Mouse (Mus musculus): ENCODE measurements around the gene Rasgef1a. TPM values are rescaled to one million over a fixed set of nuclear protein-coding genes. Genes with fewer than 3 reads are reported as not detected.

Gene Rasgef1a
- polyA plus RNA-seq, 1 experiment from 2014 or later = 0.49 TPM

GRCm38 (mm10) chr6:118063266-118063665, 52.0 kb downstream of the Rasgef1a start:
- ATAC-seq (ENCODE audit: low read depth) = no peak
- no peak overlapping the region for H3K4me2 ChIP-seq (ENCODE audit: low read depth, low read length)
- peaks cover 7% of the 10 kb centered on the region; the same call in 1 of the 2 replicates for H3K4me1 ChIP-seq (ENCODE audit: control insufficient read depth, insufficient read depth, low read length)
- no peaks in the 10 kb centered on the region for H3K9me3 ChIP-seq (ENCODE audit: control insufficient read depth, low read length)
- 67% methylated on average over 5 of the region's 5 CpGs for WGBS
- no peaks in the 10 kb centered on the region for H3K36me3 ChIP-seq (ENCODE audit: control insufficient read depth, insufficient read depth, low read length)
- peaks cover 28% of the 10 kb centered on the region for H3K27me3 ChIP-seq (replicated peaks; ENCODE audit: control insufficient read depth, insufficient read depth, low read length)
- no peak overlapping the region for H3K27ac ChIP-seq (replicated peaks; ENCODE audit: low read depth, low read length)
- H3K4me3 ChIP-seq (ENCODE audit: low read depth, low read length) = no peak overlapping the region
- DNase-seq (ENCODE audit: low spot score) = no peak
- H3K9ac ChIP-seq (ENCODE audit: low read depth, low read length) = no peak overlapping the region

GRCm38 (mm10) chr6:118064968-118065530, 53.8 kb downstream of the Rasgef1a start:
- Histone ChIP-seq H3K36me3 (ENCODE audit: control insufficient read depth, insufficient read depth, low read length) (no peaks in the 10 kb centered on the region), H3K4me1 (ENCODE audit: control insufficient read depth, insufficient read depth, low read length) (peaks cover 7% of the 10 kb centered on the region; the same call in 1 of the 2 replicates), H3K4me3 (ENCODE audit: low read depth, low read length) (no peak overlapping the region), H3K27me3 (replicated peaks; ENCODE audit: control insufficient read depth, insufficient read depth, low read length) (peaks cover 28% of the 10 kb centered on the region), H3K9ac (ENCODE audit: low read depth, low read length) (no peak overlapping the region), H3K9me3 (ENCODE audit: control insufficient read depth, low read length) (no peaks in the 10 kb centered on the region), H3K27ac (replicated peaks; ENCODE audit: low read depth, low read length) (no peak overlapping the region), H3K4me2 (ENCODE audit: low read depth, low read length) (peak overlapping the region; percentile 57; the same call in 1 of the 2 replicates)
- 11% methylated on average over 7 of the region's 7 CpGs for WGBS
- DNase-seq (ENCODE audit: low spot score) (peak; percentile 75), ATAC-seq (ENCODE audit: low read depth) (no peak)

DNA sequence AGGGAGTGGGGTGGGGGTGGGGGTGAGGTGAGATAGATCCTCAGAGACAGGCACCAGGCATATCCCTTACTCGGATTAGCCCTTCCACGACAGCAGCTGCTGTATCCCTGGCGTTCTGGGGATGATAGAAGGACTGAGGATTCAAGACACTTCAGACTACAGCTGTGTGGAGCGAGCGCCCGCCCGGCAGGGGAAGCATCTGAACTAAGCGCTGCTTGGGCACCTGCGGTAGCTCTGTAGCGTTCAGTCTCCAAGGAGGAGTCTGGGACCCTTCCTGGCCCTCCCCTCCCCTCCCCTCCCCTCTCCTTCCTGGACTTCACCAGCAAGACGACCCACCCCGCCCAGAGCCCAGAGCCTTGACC, 54.6 kb downstream of the Rasgef1a start:
- Histone ChIP-seq H3K36me3 (ENCODE audit: control insufficient read depth, insufficient read depth, low read length) (no peaks in the 10 kb centered on the region), H3K9ac (ENCODE audit: low read depth, low read length) (0 out of 2 replicates have a peak overlapping the region, but pooled peaks have one; percentile 42), H3K9me3 (ENCODE audit: control insufficient read depth, low read length) (no peaks in the 10 kb centered on the region), H3K4me2 (ENCODE audit: low read depth, low read length) (peak overlapping the region; percentile 57), H3K27me3 (replicated peaks; ENCODE audit: control insufficient read depth, insufficient read depth, low read length) (peaks cover 28% of the 10 kb centered on the region), H3K27ac (replicated peaks; ENCODE audit: low read depth, low read length) (no peak overlapping the region), H3K4me1 (ENCODE audit: control insufficient read depth, insufficient read depth, low read length) (peaks cover 7% of the 10 kb centered on the region; the same call in 1 of the 2 replicates), H3K4me3 (ENCODE audit: low read depth, low read length) (peak overlapping the region; percentile 35)
- 0% methylated on average over 7 of the region's 12 CpGs for WGBS
- ATAC-seq (ENCODE audit: low read depth) (peak; percentile 39), DNase-seq (ENCODE audit: low spot score) (peak; percentile 54)

- Histone ChIP-seq H3K9ac (ENCODE audit: low read depth, low read length) (0 out of 2 replicates have a peak overlapping the region, but pooled peaks have one; percentile 42), H3K27ac (replicated peaks; ENCODE audit: low read depth, low read length) (no peak overlapping the region), H3K4me2 (ENCODE audit: low read depth, low read length) (peak overlapping the region; percentile 57), H3K27me3 (replicated peaks; ENCODE audit: control insufficient read depth, insufficient read depth, low read length) (peaks cover 28% of the 10 kb centered on the region), H3K4me1 (ENCODE audit: control insufficient read depth, insufficient read depth, low read length) (peaks cover 7% of the 10 kb centered on the region; the same call in 1 of the 2 replicates), H3K4me3 (ENCODE audit: low read depth, low read length) (peak overlapping the region; percentile 35), H3K36me3 (ENCODE audit: control insufficient read depth, insufficient read depth, low read length) (no peaks in the 10 kb centered on the region), H3K9me3 (ENCODE audit: control insufficient read depth, low read length) (no peaks in the 10 kb centered on the region)
- WGBS = 2% methylated on average over 31 of the region's 40 CpGs
- ATAC-seq (ENCODE audit: low read depth) (peak; percentile 63), DNase-seq (ENCODE audit: low spot score) (peak; percentile 56)
These were observed 55.2 kb downstream of the Rasgef1a start for GRCm38 (mm10) chr6:118066199-118067081.

- Histone ChIP-seq H3K4me2 (ENCODE audit: low read depth, low read length) (no peak overlapping the region), H3K9ac (ENCODE audit: low read depth, low read length) (no peak overlapping the region), H3K4me3 (ENCODE audit: low read depth, low read length) (no peak overlapping the region), H3K27ac (replicated peaks; ENCODE audit: low read depth, low read length) (no peak overlapping the region), H3K27me3 (replicated peaks; ENCODE audit: control insufficient read depth, insufficient read depth, low read length) (peaks cover 28% of the 10 kb centered on the region), H3K9me3 (ENCODE audit: control insufficient read depth, low read length) (no peaks in the 10 kb centered on the region), H3K4me1 (ENCODE audit: control insufficient read depth, insufficient read depth, low read length) (peaks cover 7% of the 10 kb centered on the region; the same call in 1 of the 2 replicates), H3K36me3 (ENCODE audit: control insufficient read depth, insufficient read depth, low read length) (no peaks in the 10 kb centered on the region)
- 64% methylated on average over 7 of the region's 7 CpGs for WGBS
- ATAC-seq (ENCODE audit: low read depth) (no peak), DNase-seq (ENCODE audit: low spot score) (no peak)
These were observed 56.5 kb downstream of the Rasgef1a start for GRCm38 (mm10) chr6:118067720-118068119.

- Histone ChIP-seq H3K4me1 (ENCODE audit: control insufficient read depth, insufficient read depth, low read length) (peaks cover 15% of the 10 kb centered on the region; the same call in 1 of the 2 replicates), H3K27me3 (replicated peaks; ENCODE audit: control insufficient read depth, insufficient read depth, low read length) (peaks cover 17% of the 10 kb centered on the region), H3K4me2 (ENCODE audit: low read depth, low read length) (no peak overlapping the region), H3K27ac (replicated peaks; ENCODE audit: low read depth, low read length) (no peak overlapping the region), H3K4me3 (ENCODE audit: low read depth, low read length) (no peak overlapping the region), H3K9ac (ENCODE audit: low read depth, low read length) (no peak overlapping the region), H3K36me3 (ENCODE audit: control insufficient read depth, insufficient read depth, low read length) (no peaks in the 10 kb centered on the region), H3K9me3 (ENCODE audit: control insufficient read depth, low read length) (no peaks in the 10 kb centered on the region)
- DNase-seq (ENCODE audit: low spot score) (no peak), ATAC-seq (ENCODE audit: low read depth) (no peak)
- 62% methylated on average over 5 of the region's 5 CpGs for WGBS
These were observed 59.2 kb downstream of the Rasgef1a start for GRCm38 (mm10) chr6:118070321-118071012.

- H3K27me3 ChIP-seq (replicated peaks; ENCODE audit: control insufficient read depth, insufficient read depth, low read length) = peaks cover 12% of the 10 kb centered on the region
- H3K4me1 ChIP-seq (ENCODE audit: control insufficient read depth, insufficient read depth, low read length) = peaks cover 15% of the 10 kb centered on the region; the same call in 1 of the 2 replicates
- 89% methylated on average over 4 of the region's 4 CpGs for WGBS
- H3K27ac ChIP-seq (replicated peaks; ENCODE audit: low read depth, low read length) = no peak overlapping the region
- no peak for ATAC-seq (ENCODE audit: low read depth)
- no peak overlapping the region for H3K4me3 ChIP-seq (ENCODE audit: low read depth, low read length)
- no peaks in the 10 kb centered on the region for H3K9me3 ChIP-seq (ENCODE audit: control insufficient read depth, low read length)
- H3K4me2 ChIP-seq (ENCODE audit: low read depth, low read length) = no peak overlapping the region
- no peak overlapping the region for H3K9ac ChIP-seq (ENCODE audit: low read depth, low read length)
- no peak for DNase-seq (ENCODE audit: low spot score)
- no peaks in the 10 kb centered on the region for H3K36me3 ChIP-seq (ENCODE audit: control insufficient read depth, insufficient read depth, low read length)
These were observed 59.7 kb downstream of the Rasgef1a start for GRCm38 (mm10) chr6:118071013-118071350.

- Histone ChIP-seq H3K9me3 (ENCODE audit: control insufficient read depth, low read length) (no peaks in the 10 kb centered on the region), H3K4me1 (ENCODE audit: control insufficient read depth, insufficient read depth, low read length) (peaks cover 12% of the 10 kb centered on the region; the same call in 1 of the 2 replicates), H3K9ac (ENCODE audit: low read depth, low read length) (no peak overlapping the region), H3K4me3 (ENCODE audit: low read depth, low read length) (no peak overlapping the region), H3K36me3 (ENCODE audit: control insufficient read depth, insufficient read depth, low read length) (no peaks in the 10 kb centered on the region), H3K4me2 (ENCODE audit: low read depth, low read length) (no peak overlapping the region), H3K27me3 (replicated peaks; ENCODE audit: control insufficient read depth, insufficient read depth, low read length) (peaks cover 7% of the 10 kb centered on the region), H3K27ac (replicated peaks; ENCODE audit: low read depth, low read length) (no peak overlapping the region)
- WGBS = 82% methylated on average over 3 of the region's 3 CpGs
- no peak for DNase-seq (ENCODE audit: low spot score)
- ATAC-seq (ENCODE audit: low read depth) = no peak
These were observed 60.2 kb downstream of the Rasgef1a start for GRCm38 (mm10) chr6:118071416-118071815.
